Mouse (Mus musculus) T-helper 17 cell (primary cell): ENCODE data around the gene Gm17521.
"Not testable (repeated sequence)": the region's sequence is repeated elsewhere in the genome, so short reads cannot be mapped to it uniquely, and the experiment has no call there.

Source experiments
- in situ Hi-C, 2 experiments: fragments of 300-600 bp; cut with MboI, MseI; formaldehyde crosslinking; loops; 1 replicate in 1 of 2; 2 replicates in 1 of 2; pipeline ENCODE4 v1.15.1; 2025; ENCODE audit warnings: high pct_unique_total_duplicates in 2 of 2

The Gm17521 gene

DNA sequence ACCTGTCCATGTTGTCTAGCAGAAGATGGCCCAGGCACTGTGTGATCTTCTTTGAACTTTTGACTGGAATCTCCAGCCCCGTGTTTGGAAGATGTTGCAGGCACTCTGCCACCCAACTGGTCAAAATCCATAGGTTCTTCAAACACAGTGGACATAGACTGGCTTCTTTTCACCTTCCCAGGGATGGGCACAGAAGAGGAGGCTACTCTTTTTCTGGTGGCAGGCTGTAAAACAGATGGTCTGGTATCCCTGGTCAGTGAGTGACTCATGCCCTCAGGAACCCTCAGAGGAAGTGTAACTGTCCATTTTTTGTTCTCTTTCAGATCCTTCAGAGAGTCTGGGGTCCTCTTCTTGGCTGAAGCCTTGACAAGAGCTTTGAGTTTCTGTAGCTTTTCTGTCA, at the start of gene Gm17521:
Gene Gm17521 (minus strand): TSS at position 101 of the 400 bp plus-strand sequence.
- in situ Hi-C loops = not testable (repeated sequence)

DNA sequence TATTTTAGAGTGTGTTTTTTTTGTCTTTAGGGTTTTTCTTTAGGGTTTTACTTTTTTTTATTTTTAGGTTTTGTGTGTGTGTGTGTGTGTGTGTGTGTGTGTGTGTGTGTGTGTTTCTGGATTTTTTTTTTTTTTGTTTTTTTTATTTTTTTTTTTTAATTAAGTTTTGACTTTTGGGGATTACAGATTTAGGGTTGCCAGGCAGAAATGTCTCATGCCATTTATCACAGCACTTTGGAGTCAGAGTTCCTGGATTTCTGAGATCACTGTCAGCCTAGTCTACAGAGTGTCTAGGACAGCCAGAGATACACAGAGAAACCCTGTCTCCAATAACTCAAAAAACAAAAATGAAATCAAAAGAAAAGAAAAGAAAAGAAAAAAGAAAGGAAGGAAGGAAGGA, 14.5 kb upstream of the Gm17521 start:
- in situ Hi-C loops = no loop called here

DNA sequence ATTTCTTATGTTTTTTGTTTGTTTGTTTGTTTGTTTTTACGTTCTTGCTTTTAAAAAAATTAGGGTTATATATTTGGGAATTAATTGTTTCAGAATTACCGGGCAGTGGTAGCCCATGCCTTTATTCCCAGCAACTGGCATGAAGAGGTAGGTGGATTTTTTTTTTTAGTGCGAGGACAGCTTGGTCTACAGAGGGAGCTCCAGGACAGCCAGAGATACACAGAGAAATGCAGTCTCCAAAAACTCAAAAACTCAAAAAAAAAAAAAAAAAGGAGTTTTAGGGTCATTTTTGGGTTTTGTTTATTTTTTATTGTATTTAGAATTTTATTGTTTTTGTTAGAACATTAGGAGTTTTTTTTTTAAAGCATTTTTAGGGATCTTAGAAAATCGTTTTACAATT, 14.0 kb upstream of the Gm17521 start:
- in situ Hi-C loops = no loop called here
